Mouse (Mus musculus) cortical plate, adult 2 months (tissue): ENCODE data around the gene Cyp2t4. TPM values are rescaled to one million over a fixed set of nuclear protein-coding genes. Genes with fewer than 3 reads are reported as not detected.

Source experiments
- H3K27ac ChIP-seq: fragments of 200-500 bp; 2 replicates; pipeline ENCODE4 v1.5.1; 2012; ENCODE audit warnings: low read length, control low read depth, inconsistent platforms; ENCODE audit not compliant: insufficient read depth
- H3K4me1 ChIP-seq: fragments of 200-500 bp; 2 replicates; pipeline ENCODE4 v1.6.1; 2011; ENCODE audit warnings: low read length; ENCODE audit not compliant: control insufficient read depth, insufficient read depth
- H3K4me3 ChIP-seq: fragments of 200-500 bp; 2 replicates; pipeline ENCODE4 v1.5.1; 2011; ENCODE audit warnings: mild to moderate bottlenecking, low read length, control low read depth; ENCODE audit not compliant: insufficient read depth
- CTCF ChIP-seq: fragments of 200-500 bp; IDR thresholded peaks from 2 replicates; pipeline ENCODE4 v1.5.1; 2011; ENCODE audit warnings: mild to moderate bottlenecking, control low read depth, low read length; ENCODE audit not compliant: insufficient read depth; ENCODE audit errors: extremely low read depth
- POLR2A ChIP-seq: fragments of 200-500 bp; IDR thresholded peaks from 2 replicates; pipeline ENCODE4 v1.6.1; 2011; ENCODE audit warnings: mild to moderate bottlenecking, low read length, control low read depth; ENCODE audit not compliant: insufficient read depth; ENCODE audit errors: extremely low read depth
- polyA plus RNA-seq: library from polyadenylated mRNA; depleted of rRNA; stranded (reverse); fragments of >200 nt; gene quantifications from 2 replicates; pipeline ENCODE4 v1.2.3, GENCODE M21; 2012; rRNA removed

Gene Cyp2t4
- polyA plus RNA-seq, 1 experiment: not detected

GRCm38 (mm10) chr7:27197136-27197535 is 43.6 kb downstream of the Cyp2t4 start:
- Histone ChIP-seq H3K4me3 (no peak overlapping the region), H3K4me1 (peaks cover 9% of the 10 kb centered on the region), H3K27ac (no peak overlapping the region)
- TF ChIP-seq CTCF (no peak), POLR2A (no peak)

GRCm38 (mm10) chr7:27197634-27198033 is 44.1 kb downstream of the Cyp2t4 start:
- Histone ChIP-seq H3K4me3 (no peak overlapping the region), H3K4me1 (peaks cover 9% of the 10 kb centered on the region), H3K27ac (no peak overlapping the region)
- TF ChIP-seq POLR2A: no peak
- TF ChIP-seq CTCF: no peak

GRCm38 (mm10) chr7:27198355-27198754 is 44.8 kb downstream of the Cyp2t4 start:
- Histone ChIP-seq H3K27ac (no peak overlapping the region), H3K4me1 (peaks cover 9% of the 10 kb centered on the region), H3K4me3 (no peak overlapping the region)
- no peak for TF ChIP-seq CTCF
- no peak for TF ChIP-seq POLR2A

GRCm38 (mm10) chr7:27198779-27199178 is 45.3 kb downstream of the Cyp2t4 start:
- TF ChIP-seq CTCF (no peak), POLR2A (no peak)
- Histone ChIP-seq H3K4me1 (peaks cover 6% of the 10 kb centered on the region; the same call in 1 of the 2 replicates), H3K27ac (no peak overlapping the region), H3K4me3 (no peak overlapping the region)

GRCm38 (mm10) chr7:27203730-27204449 is 50.4 kb downstream of the Cyp2t4 start:
- Histone ChIP-seq H3K4me3 (no peak overlapping the region), H3K27ac (no peak overlapping the region), H3K4me1 (no peaks in the 10 kb centered on the region)
- TF ChIP-seq POLR2A (no peak), CTCF (no peak)

Other genes starting within 250 kb of the Cyp2t4 start
- not detected in 2 replicates for gene Cyp2a22, start 214.3 kb upstream of the Cyp2t4 start, polyA plus RNA-seq
- not detected in 2 replicates for gene Cyp2a12, start 124.6 kb upstream of the Cyp2t4 start, polyA plus RNA-seq
- 1.3 and 1.7 TPM in 2 replicates for gene Cyp2f2, start 33.8 kb upstream of the Cyp2t4 start, polyA plus RNA-seq
- gene Egln2, start 13.1 kb downstream of the Cyp2t4 start, polyA plus RNA-seq: 111 and 112 TPM in 2 replicates
- gene Rab4b, start 25.2 kb downstream of the Cyp2t4 start, polyA plus RNA-seq: 150 and 154 TPM in 2 replicates
- gene Gm21983, start 27.4 kb downstream of the Cyp2t4 start, polyA plus RNA-seq: not detected in 2 replicates
- gene Mia, start 27.4 kb downstream of the Cyp2t4 start, polyA plus RNA-seq: 4.8 and 7.7 TPM in 2 replicates
- 14.9 and 15.2 TPM in 2 replicates for gene BC024978, start 42.1 kb downstream of the Cyp2t4 start, polyA plus RNA-seq
- gene Snrpa, start 42.6 kb downstream of the Cyp2t4 start, polyA plus RNA-seq: 175 and 176 TPM in 2 replicates
- 5.8 and 6.8 TPM in 2 replicates for gene Itpkc, start 74.9 kb downstream of the Cyp2t4 start, polyA plus RNA-seq
- 30.6 and 31.8 TPM in 2 replicates for gene Coq8b, start 79.3 kb downstream of the Cyp2t4 start, polyA plus RNA-seq
- gene Numbl, start 104.7 kb downstream of the Cyp2t4 start, polyA plus RNA-seq: 108 TPM in 2 replicates
- 54.5 and 62.3 TPM in 2 replicates for gene Ltbp4, start 184.0 kb downstream of the Cyp2t4 start, polyA plus RNA-seq
- gene Shkbp1, start 202.3 kb downstream of the Cyp2t4 start, polyA plus RNA-seq: 64.2 and 73.8 TPM in 2 replicates
- 0.75 TPM in 1 of 2 replicates, not detected in the other for gene Gm20479, start 203.7 kb downstream of the Cyp2t4 start, polyA plus RNA-seq